Mouse (Mus musculus): Measurements from ENCODE around the gene Csf2rb.

DNA sequence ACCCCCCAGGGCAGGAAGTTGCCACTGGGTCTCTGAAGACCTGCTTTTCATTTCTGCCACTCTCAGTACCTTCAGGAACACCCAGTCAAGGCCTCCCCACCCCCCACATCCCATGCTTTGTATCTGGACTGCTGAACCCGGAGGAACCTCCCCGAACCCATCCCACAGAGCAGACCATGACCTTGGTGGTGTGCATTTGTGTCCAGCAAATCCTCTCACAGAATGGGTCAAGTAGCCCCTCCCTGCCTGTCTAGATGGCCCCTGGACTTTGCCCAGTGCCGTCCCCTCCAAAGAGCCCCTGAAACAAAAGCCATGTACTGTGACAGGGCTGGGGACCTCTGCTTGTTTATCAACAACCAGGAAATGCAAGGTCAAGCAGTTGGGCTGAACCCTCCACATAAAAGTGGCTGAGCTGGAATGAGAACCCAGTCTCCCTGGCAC, 77.8 kb downstream of the Csf2rb start:
- TF ChIP-seq CTCF (IDR thresholded peaks at IDR 0.05; ENCODE audit: control insufficient read depth, insufficient read depth, insufficient replicate concordance, low read depth, low read length): no peak
- no peak for TF ChIP-seq POLR2A (IDR thresholded peaks at IDR 0.05; ENCODE audit: control insufficient read depth, low read depth, low read length)

Data from testis, adult 2 months (tissue).